Mouse (Mus musculus): ENCODE measurements around the gene Ddx39. TPM values are rescaled to one million over a fixed set of nuclear protein-coding genes. Genes with fewer than 3 reads are reported as not detected.

The Ddx39 gene
- polyA plus RNA-seq, 1 experiment from 2014 or later, result 155 TPM

- Histone ChIP-seq H3K36me3 (peaks cover 59% of the 10 kb centered on the region), H3K27me3 (no peaks in the 10 kb centered on the region), H3K9me3 (no peaks in the 10 kb centered on the region), H3K4me2 (replicated peaks) (no peak overlapping the region), H3K4me3 (replicated peaks) (no peak overlapping the region), H3K9ac (replicated peaks) (no peak overlapping the region), H3K4me1 (replicated peaks) (no peaks in the 10 kb centered on the region), H3K27ac (no peak overlapping the region)
- no peak for ATAC-seq
- WGBS, result 94% methylated on average over 8 of the region's 8 CpGs
Measured at GRCm38 (mm10) chr8:83725521-83726102, 10.6 kb downstream of the Ddx39 start.

DNA sequence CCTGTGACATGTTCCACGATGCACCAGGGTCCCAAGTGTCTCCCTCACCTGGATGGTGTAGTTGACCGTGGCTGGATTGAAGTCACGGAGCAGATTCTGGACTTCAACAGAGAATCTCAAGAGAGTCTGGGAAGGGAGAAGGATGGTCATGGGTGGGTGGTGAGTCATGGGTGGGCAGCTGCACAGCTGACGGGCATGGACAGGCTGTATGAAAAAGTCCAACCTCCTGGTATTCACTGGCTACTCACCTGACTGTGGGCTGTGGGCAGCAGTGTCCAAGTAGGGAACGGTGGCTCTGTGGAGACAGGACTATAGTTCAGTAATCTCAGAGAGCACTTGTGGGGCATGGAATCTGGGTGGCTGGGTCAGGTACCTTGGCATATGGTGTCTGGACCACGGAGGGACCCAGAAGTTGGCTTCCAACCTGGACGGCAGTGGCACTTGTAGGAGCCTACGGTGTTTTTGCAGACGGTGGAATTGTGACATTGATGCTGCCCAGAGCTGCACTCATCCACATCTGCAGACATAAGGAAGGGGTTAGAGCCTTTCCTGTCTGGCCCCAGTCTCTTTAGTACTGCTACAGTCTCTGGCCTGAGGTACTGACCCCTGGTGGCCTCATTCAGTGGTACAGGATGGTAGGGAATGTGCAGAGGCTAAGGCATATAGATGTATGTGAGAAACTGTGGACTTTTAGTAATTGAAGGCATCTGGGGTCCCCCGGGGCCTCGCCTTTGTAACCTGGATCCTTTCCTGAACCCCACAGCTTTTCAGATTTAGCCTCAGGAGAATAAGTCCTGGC, 14.2 kb downstream of the Ddx39 start:
- Histone ChIP-seq H3K4me3 (replicated peaks) (no peak overlapping the region), H3K9me3 (no peaks in the 10 kb centered on the region), H3K27ac (no peak overlapping the region), H3K9ac (replicated peaks) (no peak overlapping the region), H3K4me1 (replicated peaks) (peaks cover 5% of the 10 kb centered on the region; the same call in 1 of the 2 replicates), H3K36me3 (peaks cover 23% of the 10 kb centered on the region), H3K27me3 (no peaks in the 10 kb centered on the region), H3K4me2 (replicated peaks) (no peak overlapping the region)
- 82% methylated on average over 11 of the region's 11 CpGs for WGBS
- ATAC-seq, result no peak

DNA sequence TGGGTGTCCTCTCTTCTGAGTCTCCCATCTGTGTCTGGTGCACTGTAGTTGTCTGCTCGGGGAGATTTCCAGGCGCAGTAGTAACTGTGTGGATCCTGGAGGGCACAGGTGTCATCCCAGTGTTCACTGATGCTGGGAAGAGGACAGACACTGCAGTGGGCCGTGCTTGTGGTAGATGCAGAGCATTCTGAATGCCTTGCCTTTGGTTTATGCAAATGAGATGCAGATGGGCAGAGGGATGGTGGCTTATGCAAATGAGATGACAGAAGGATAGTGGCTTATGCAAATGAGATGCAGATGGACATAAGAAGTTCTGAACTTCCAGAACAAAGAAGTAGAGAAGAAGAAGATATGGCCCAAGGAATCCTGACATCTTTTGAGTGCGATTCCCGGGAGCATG, 16.9 kb downstream of the Ddx39 start:
- H3K9ac ChIP-seq (replicated peaks), result no peak overlapping the region
- H3K9me3 ChIP-seq, result no peaks in the 10 kb centered on the region
- H3K27ac ChIP-seq, result no peak overlapping the region
- no peak for ATAC-seq
- 65% methylated on average over 5 of the region's 5 CpGs for WGBS
- H3K4me1 ChIP-seq (replicated peaks), result peaks cover 5% of the 10 kb centered on the region; the same call in 1 of the 2 replicates
- H3K4me2 ChIP-seq (replicated peaks), result no peak overlapping the region
- H3K4me3 ChIP-seq (replicated peaks), result no peak overlapping the region
- H3K27me3 ChIP-seq, result no peaks in the 10 kb centered on the region
- H3K36me3 ChIP-seq, result no peaks in the 10 kb centered on the region

DNA sequence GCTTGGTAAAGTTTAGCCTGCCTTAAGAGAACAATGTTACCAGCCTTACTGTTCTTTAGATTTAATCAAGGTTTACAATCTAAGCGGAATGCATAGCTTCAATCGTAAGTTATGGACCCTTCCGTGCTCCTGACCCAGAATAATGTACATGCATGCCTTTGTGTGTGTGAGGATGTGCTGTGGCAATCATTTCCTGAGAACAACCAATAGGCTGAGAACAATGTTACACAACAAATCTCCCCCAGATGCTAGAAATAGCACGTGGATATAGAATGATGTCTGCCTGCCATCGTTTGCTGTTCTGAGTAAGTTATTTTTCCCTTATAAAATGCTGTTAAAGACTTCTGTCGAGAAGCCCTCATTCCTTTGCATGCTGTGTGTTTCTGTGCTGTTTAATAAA, 17.9 kb downstream of the Ddx39 start:
- Histone ChIP-seq H3K9me3 (no peaks in the 10 kb centered on the region), H3K4me3 (replicated peaks) (no peak overlapping the region), H3K9ac (replicated peaks) (no peak overlapping the region), H3K4me2 (replicated peaks) (no peak overlapping the region), H3K36me3 (no peaks in the 10 kb centered on the region), H3K27me3 (no peaks in the 10 kb centered on the region), H3K27ac (no peak overlapping the region), H3K4me1 (replicated peaks) (peaks cover 8% of the 10 kb centered on the region)
- 89% methylated on average over 6 of the region's 6 CpGs for WGBS
- no peak for ATAC-seq

GRCm38 (mm10) chr8:83736681-83737080, 21.7 kb downstream of the Ddx39 start:
- peaks cover 21% of the 10 kb centered on the region for H3K4me1 ChIP-seq (replicated peaks)
- H3K9me3 ChIP-seq, result no peaks in the 10 kb centered on the region
- no peak overlapping the region for H3K4me2 ChIP-seq (replicated peaks)
- H3K27me3 ChIP-seq, result peaks cover 25% of the 10 kb centered on the region
- H3K36me3 ChIP-seq, result no peaks in the 10 kb centered on the region
- no peak for ATAC-seq
- 93% methylated on average over 4 of the region's 4 CpGs for WGBS
- no peak overlapping the region for H3K27ac ChIP-seq
- H3K4me3 ChIP-seq (replicated peaks), result no peak overlapping the region
- H3K9ac ChIP-seq (replicated peaks), result no peak overlapping the region

GRCm38 (mm10) chr8:83737346-83737745, 22.4 kb downstream of the Ddx39 start:
- Histone ChIP-seq H3K9me3 (no peaks in the 10 kb centered on the region), H3K27ac (no peak overlapping the region), H3K4me1 (replicated peaks) (peaks cover 17% of the 10 kb centered on the region), H3K9ac (replicated peaks) (no peak overlapping the region), H3K36me3 (no peaks in the 10 kb centered on the region), H3K27me3 (peaks cover 32% of the 10 kb centered on the region), H3K4me3 (replicated peaks) (no peak overlapping the region), H3K4me2 (replicated peaks) (no peak overlapping the region)
- 87% methylated on average over 4 of the region's 4 CpGs for WGBS
- no peak for ATAC-seq

- H3K36me3 ChIP-seq, result no peaks in the 10 kb centered on the region
- H3K27me3 ChIP-seq, result peaks cover 38% of the 10 kb centered on the region
- no peaks in the 10 kb centered on the region for H3K9me3 ChIP-seq
- WGBS, result 80% methylated on average over 4 of the region's 4 CpGs
- H3K4me3 ChIP-seq (replicated peaks), result no peak overlapping the region
- no peak overlapping the region for H3K27ac ChIP-seq
- peaks cover 17% of the 10 kb centered on the region for H3K4me1 ChIP-seq (replicated peaks)
- ATAC-seq, result no peak
- no peak overlapping the region for H3K9ac ChIP-seq (replicated peaks)
- no peak overlapping the region for H3K4me2 ChIP-seq (replicated peaks)
Measured at GRCm38 (mm10) chr8:83737852-83738562, 23.0 kb downstream of the Ddx39 start.

DNA sequence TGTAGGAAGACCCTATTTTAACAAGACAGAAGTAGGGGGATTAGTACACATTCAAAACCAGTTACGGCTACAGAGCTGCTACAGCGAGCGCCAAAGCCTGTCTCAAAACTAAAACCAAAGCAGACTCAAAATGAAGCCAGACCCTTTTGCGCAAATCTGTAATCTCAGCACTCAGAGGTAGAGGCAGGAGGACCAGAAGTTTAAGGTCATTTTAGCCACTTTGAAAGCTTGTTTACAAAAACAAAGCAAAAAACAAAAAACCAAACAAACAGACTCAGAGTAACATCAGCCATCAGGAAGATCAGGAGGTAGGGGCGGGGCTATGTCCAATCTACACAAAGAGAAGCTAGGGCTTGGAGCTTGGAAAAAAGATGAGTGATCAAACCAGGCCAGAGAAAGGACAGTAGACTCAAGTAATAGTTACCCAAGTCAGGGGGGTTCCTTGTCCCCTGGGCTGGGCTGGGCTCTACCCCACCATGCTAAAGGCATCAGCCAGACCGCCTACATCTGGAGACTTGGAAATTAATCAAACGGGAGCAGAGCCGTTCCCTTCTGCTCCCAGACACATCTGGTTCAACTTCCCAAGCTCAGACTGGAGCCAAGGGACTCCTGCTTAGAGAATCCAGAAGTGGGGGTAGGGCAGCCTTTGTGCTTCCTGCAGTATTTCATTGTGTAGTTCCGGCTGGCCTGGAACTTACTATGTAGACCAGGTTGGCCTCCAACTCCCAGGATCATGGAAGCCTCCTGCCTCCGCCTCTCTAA, 24.2 kb downstream of the Ddx39 start:
- H3K27ac ChIP-seq, result no peak overlapping the region
- no peak overlapping the region for H3K4me3 ChIP-seq (replicated peaks)
- peaks cover 39% of the 10 kb centered on the region for H3K27me3 ChIP-seq
- H3K4me2 ChIP-seq (replicated peaks), result 0 out of 2 replicates have a peak overlapping the region, but pooled peaks have one; percentile 19
- peaks cover 17% of the 10 kb centered on the region for H3K4me1 ChIP-seq (replicated peaks)
- H3K36me3 ChIP-seq, result no peaks in the 10 kb centered on the region
- ATAC-seq, result no peak
- no peak overlapping the region for H3K9ac ChIP-seq (replicated peaks)
- WGBS, result 79% methylated on average over 10 of the region's 10 CpGs
- H3K9me3 ChIP-seq, result no peaks in the 10 kb centered on the region

GRCm38 (mm10) chr8:83739711-83740468, 24.9 kb downstream of the Ddx39 start:
- peak overlapping the region; percentile 22 for H3K4me2 ChIP-seq (replicated peaks)
- H3K9ac ChIP-seq (replicated peaks), result no peak overlapping the region
- H3K9me3 ChIP-seq, result no peaks in the 10 kb centered on the region
- ATAC-seq, result no peak
- WGBS, result 50% methylated on average over 8 of the region's 8 CpGs
- H3K36me3 ChIP-seq, result no peaks in the 10 kb centered on the region
- no peak overlapping the region for H3K27ac ChIP-seq
- peaks cover 17% of the 10 kb centered on the region for H3K4me1 ChIP-seq (replicated peaks)
- no peak overlapping the region for H3K4me3 ChIP-seq (replicated peaks)
- H3K27me3 ChIP-seq, result peaks cover 41% of the 10 kb centered on the region

DNA sequence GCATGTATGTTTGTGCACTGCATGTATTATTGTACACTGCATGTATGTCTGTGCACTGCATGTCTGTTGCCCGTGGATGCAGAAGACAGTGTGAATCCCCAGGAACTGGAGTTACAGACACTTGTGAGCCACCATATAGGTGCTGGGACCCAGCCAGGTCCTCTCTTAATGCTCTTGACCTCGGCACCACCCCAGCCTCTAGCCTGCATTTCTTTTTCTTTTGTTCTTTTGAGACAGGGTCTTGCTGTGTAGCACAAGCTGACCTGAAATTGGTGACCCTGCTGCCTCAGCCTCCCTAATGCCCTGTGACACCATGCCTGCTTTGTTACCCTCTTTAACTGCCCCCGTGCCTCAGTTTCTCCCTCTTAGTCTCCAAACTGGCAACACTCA, 25.6 kb downstream of the Ddx39 start:
- Histone ChIP-seq H3K36me3 (no peaks in the 10 kb centered on the region), H3K4me2 (replicated peaks) (peak overlapping the region; percentile 83), H3K4me3 (replicated peaks) (peak overlapping the region; percentile 45), H3K9me3 (no peaks in the 10 kb centered on the region), H3K4me1 (replicated peaks) (peaks cover 17% of the 10 kb centered on the region), H3K27me3 (peaks cover 43% of the 10 kb centered on the region), H3K9ac (replicated peaks) (peak overlapping the region; percentile 64), H3K27ac (no peak overlapping the region)
- WGBS, result 19% methylated on average over 3 of the region's 3 CpGs
- ATAC-seq, result 0 out of 2 replicates have a peak, but pooled peaks have one; percentile 2

Measured in midbrain, embryonic 13.5 days (tissue).